Mouse (Mus musculus): ENCODE measurements around the gene Ttyh3.
A peak's percentile ranks its signal among the peaks of the same experiment; 100 is the strongest.
"Not testable (repeated sequence)": the region's sequence is repeated elsewhere in the genome, so short reads cannot be mapped to it uniquely, and the experiment has no call there.

Ttyh3 gene

GRCm38 (mm10) chr5:140648519-140649100 lies at the start of gene Ttyh3:
TSS of gene Ttyh3 (minus strand) at chr5:140649031.
- no peak for DNase-seq (ENCODE audit: low spot score in 2 of 2)

GRCm38 (mm10) chr5:140695987-140696386 lies 47.2 kb upstream of the Ttyh3 start:
- DNase-seq (ENCODE audit: low spot score in 2 of 2): no peak

DNA sequence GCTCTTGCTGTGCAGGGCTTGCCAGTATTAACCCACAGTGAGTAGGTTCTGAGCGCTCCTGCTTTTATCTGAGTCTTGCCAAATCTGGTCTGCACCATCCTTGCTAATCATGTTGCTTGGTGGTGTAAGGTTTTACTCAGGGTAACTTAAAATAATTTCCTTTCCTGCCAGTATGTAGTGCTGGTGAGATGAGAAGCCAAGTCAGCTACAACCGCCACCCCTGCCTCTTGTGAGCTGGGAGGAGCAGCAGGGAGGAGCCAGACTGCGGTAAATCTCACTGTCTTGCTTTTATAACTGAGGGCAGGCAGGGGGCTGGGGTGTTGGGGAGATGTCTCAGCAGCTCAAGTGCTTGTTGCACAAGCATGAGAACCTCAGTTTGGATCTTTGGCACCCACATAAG lies 39.6 kb upstream of the Ttyh3 start:
- no peak for DNase-seq (ENCODE audit: low spot score in 2 of 2)

DNA sequence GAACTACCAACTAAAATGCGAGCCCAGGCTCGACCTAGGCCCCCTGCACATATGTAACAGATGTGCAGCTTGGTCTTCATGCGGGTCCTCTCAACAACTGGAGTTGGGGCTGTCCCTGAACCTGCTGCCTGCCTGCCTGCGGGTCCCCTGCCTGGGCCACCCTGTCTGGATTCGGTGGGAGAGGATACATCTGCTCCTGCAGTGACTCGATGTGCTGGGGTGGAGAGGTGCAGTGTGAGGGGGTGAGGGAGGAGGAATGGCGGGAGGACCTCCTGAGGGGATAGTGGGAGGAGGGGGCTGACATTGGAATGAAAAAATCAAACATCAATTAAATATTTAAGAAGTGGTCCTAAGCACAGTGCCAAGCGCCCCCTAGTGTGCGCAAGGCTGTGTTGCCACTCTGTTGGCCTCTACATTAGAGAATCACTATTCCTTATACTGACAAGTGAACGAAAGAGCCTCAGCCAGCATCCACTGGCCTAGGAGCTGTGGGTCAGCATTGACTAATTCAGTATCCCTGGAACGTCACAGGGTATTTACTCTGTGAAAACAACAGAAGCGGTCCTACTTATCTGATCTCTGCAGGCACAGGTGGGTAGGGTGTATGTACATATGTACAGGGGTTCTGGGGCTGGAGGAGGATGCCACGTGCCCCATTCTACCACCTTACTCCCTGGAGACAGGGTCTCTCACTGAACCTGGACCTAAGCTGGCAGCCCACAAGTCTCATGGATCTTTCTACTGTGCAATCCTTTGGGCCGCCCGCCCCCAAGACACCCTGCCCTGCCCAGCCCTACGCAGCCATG lies 35.7 kb upstream of the Ttyh3 start:
- peak in 1 of 2 experiments; percentile 48 for DNase-seq (ENCODE audit: low spot score in 2 of 2)

- no peak for DNase-seq (ENCODE audit: low spot score in 2 of 2)
Observed at GRCm38 (mm10) chr5:140682113-140682512, 33.3 kb upstream of the Ttyh3 start.

DNA sequence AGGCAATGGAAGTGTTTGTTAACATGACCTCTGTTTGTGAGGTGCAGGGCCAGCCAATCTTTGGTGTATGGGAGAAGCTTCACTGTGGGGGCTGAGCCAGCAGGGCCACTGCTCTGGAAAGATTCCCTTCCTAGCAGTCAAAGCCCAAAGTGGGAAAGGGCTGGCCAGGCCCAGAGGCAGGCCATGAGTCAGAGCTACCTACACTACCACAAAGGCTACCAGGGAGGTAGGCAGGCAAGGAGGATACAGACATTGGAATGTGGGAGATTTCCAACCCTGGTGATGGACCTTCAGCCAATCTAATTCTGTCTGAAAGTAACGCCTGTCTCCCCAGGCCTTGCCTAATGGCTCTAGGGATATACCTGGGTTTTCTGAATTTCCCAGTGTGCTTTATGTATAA lies 32.1 kb upstream of the Ttyh3 start:
- no peak for DNase-seq (ENCODE audit: low spot score in 2 of 2)

GRCm38 (mm10) chr5:140680051-140680450 lies 31.2 kb upstream of the Ttyh3 start:
- no peak for DNase-seq (ENCODE audit: low spot score in 2 of 2)

DNA sequence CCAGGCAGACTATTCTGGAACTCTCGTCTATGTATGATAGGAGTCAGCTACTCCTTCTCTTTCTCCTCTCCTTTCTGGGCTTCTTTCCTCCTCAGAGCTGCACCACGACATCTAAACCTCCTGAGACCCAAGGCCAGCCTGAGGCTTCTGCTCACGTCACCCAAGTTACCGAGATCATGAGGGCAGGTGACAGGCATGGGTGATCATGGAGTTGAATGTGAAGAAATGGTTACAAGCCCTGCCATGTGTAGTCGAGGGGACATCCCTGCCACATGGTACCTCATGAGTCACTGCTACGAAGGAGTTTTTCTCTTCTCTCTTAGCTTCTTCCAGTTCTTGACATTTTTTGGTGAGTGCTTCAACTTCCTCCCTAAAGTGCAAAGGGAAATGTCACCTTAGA lies 28.3 kb upstream of the Ttyh3 start:
- DNase-seq (ENCODE audit: low spot score in 2 of 2): peak in 1 of 2 experiments; percentile 48

GRCm38 (mm10) chr5:140675640-140676039 lies 26.8 kb upstream of the Ttyh3 start:
- no peak for DNase-seq (ENCODE audit: low spot score in 2 of 2)

- DNase-seq (ENCODE audit: low spot score in 2 of 2): no peak
Observed at GRCm38 (mm10) chr5:140675079-140675478, 26.2 kb upstream of the Ttyh3 start.

GRCm38 (mm10) chr5:140674036-140674435 lies 25.2 kb upstream of the Ttyh3 start:
- peak in 1 of 2 experiments; percentile 21 for DNase-seq (ENCODE audit: low spot score in 2 of 2)

DNA sequence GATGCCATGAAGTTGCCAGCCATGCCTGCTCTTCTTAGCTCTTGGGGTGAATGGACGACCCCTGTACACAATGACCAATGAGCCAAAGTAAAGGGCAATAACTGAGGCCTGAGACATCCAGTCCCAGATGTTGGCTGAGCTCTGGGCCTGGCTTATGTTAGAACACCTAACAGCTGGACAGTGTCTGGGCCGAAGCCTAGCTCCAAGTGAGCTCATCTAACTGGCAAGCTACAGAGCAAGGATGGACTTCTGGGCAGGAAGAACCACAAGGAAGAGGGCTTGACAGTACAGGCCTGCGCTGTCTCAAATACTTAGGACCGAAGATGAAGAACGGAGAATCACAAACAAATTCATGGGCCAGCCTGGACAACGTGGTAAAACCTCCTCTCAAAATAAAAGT lies 23.8 kb upstream of the Ttyh3 start:
- DNase-seq (ENCODE audit: low spot score in 2 of 2): not testable (repeated sequence)

DNA sequence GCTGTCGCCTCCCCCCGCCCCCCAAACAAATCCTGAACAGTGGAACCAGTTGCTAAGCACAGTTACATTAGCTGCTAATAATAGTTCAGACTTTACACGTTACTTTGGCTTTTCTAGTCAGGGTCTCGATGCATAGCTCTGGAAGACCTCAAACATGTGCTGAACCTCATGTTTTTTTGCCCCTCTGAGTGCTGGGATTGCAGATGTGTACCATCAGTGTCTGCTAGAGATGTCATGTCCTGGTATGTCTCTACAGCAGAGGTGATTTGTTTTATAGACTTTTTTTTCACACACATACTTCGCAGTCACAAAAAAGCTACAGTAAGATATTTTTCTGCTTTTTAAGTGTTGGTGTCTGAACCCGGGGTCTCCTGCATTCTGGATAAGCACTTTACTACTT lies 23.3 kb upstream of the Ttyh3 start:
- no peak for DNase-seq (ENCODE audit: low spot score in 2 of 2)

DNA sequence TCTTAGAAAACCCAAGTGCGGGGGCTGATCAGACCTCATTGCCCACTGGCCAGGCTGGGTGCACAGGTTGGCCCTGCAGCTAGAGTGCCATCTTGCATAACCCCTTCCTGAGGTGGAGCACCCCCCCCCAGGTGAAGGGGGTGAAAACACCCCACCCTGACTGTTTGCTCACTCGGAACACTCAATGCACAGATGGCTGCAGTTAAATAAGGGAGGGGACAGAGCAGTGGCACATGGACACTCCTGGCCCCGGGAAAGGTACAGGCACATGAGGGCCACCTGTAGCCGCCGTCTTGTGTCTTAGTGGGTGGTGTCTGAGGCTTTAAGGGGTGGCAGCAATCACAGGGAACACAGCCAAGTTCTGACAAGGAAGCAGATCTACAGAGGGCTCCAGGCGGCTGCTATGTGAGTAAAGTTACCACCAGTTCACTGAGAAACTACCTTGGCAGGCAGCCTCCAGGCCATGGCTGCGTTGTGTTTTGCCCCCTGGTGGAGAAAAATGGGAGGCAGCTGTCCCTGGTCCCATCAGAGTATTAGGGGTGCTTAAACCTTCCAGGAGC lies 14.9 kb upstream of the Ttyh3 start:
- peak; percentile 44 to 78 for DNase-seq (ENCODE audit: low spot score in 2 of 2)

- DNase-seq (ENCODE audit: low spot score in 2 of 2): peak in 1 of 2 experiments; percentile 36
Observed at GRCm38 (mm10) chr5:140662741-140663592, 14.1 kb upstream of the Ttyh3 start.

- DNase-seq (ENCODE audit: low spot score in 2 of 2): no peak
Observed at GRCm38 (mm10) chr5:140661875-140662643, 13.2 kb upstream of the Ttyh3 start.

GRCm38 (mm10) chr5:140661427-140661826 lies 12.6 kb upstream of the Ttyh3 start:
- DNase-seq (ENCODE audit: low spot score in 2 of 2): no peak

DNA sequence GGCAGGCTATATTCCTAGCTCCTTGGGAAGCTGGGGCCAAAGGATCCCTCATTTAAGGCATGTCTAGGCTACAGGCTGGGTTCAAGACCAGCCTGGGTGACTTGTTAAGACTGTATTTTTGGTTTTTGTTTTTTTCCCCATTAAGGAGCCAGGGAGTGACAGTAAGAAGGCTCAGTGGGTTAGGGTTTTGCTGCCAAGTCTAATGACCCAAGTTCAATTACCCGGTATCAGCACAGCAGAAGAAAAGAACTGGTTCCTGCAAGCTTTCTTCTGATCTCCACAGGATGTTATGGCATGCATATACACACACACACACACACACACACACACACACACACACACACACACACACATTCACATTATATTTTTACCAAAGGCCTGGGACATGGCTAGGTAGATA lies 11.6 kb upstream of the Ttyh3 start:
- DNase-seq (ENCODE audit: low spot score in 2 of 2): no peak

DNA sequence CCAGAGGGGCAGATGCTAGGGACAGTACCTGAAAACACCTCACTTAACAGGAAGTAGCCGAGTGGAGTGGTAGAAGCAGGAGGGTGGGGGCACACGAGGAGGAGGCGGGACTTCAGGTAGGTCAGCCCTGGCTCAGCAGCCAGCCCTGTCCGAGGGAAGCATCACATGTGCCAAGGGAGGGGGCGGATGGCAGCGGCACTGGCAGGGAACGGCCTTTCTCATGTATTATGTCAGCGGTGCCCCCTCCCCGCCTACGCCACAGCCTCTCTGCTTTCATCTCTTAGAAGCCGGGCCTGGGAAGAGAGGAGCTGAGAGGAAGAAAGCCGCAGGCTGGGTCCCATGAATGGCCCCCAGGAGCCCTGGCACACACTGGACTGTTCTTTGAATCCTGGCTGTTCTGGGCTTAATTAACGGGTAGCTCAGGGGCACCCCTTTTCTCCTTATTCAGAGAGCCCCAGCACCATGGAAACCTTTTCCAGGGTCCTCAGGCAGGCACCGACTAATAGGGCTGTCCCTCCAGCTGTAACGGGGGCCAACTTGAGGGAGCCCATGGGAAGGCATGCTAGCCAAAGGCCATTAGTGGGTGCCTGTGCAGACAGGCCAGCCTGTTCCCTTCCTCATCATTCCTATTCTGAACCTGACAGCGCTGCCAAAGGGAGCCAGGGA lies 10.9 kb upstream of the Ttyh3 start:
- no peak for DNase-seq (ENCODE audit: low spot score in 2 of 2)

- DNase-seq (ENCODE audit: low spot score in 2 of 2): no peak
Observed at GRCm38 (mm10) chr5:140654096-140654845, 5.4 kb upstream of the Ttyh3 start.
